Mouse (Mus musculus): Measurements from ENCODE around the gene Zfp746. TPM values are rescaled to one million over a fixed set of nuclear protein-coding genes. Genes with fewer than 3 reads are reported as not detected.
"Not testable (repeated sequence)": the region's sequence is repeated elsewhere in the genome, so short reads cannot be mapped to it uniquely, and the experiment has no call there.

Zfp746 gene
- polyA plus RNA-seq (2014; fragmentation: Nextera tagmentation; extraction: Ambion mirVana), result 22.5 and 24.7 TPM in 2 replicates

DNA sequence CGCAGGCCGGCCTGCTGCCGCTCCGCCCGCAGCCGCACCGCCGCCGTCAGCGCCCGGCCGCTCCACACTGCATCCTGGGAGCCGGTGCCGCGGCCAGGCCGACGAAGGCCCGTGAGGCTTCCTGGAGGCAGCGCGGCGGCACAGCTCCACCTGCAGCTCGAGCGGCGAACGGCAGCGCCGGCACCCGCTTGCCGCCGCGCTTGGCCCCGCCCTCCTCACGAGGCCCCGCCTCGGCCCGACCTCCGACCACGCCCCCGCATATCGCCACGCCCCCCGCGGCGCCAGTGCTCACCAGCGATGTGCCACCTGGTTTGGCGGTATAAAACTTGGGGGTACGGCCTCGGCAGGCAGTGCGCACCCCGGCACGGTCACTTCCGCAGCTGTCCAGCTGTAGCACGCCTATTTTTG is at the start of gene Zfp746:
Gene Zfp746 (minus strand): TSS at position 123 of the 408 bp plus-strand sequence.
- Histone ChIP-seq H3K4me1 (ENCODE audit: control insufficient read depth, insufficient read depth, low read length) (peaks cover 3% of the 10 kb centered on the region; the same call in 1 of the 2 replicates), H3K9ac (ENCODE audit: low read length) (peak within 1 kb of the TSS; percentile 94), H3K27me3 (ENCODE audit: control insufficient read depth, insufficient read depth, low read length) (no peaks in the 10 kb centered on the region), H3K4me2 (ENCODE audit: low read depth) (peak within 1 kb of the TSS; percentile 38), H3K27ac (ENCODE audit: low read depth, low read length) (peak within 1 kb of the TSS; percentile 83), H3K36me3 (ENCODE audit: control insufficient read depth, insufficient read depth, low read length) (peaks cover 13% of the 10 kb centered on the region), H3K9me3 (ENCODE audit: control insufficient read depth, low read length) (no peaks in the 10 kb centered on the region), H3K4me3 (ENCODE audit: low read depth, low read length) (peak within 1 kb of the TSS; percentile 82)
- under 1% methylated on average over 42 of the region's 53 CpGs for WGBS
- peak; percentile 93 for ATAC-seq (ENCODE audit: insufficient read depth, low FRiP score, low TSS enrichment)
- DNase-seq (ENCODE audit: low spot score), result peak; percentile 93

DNA sequence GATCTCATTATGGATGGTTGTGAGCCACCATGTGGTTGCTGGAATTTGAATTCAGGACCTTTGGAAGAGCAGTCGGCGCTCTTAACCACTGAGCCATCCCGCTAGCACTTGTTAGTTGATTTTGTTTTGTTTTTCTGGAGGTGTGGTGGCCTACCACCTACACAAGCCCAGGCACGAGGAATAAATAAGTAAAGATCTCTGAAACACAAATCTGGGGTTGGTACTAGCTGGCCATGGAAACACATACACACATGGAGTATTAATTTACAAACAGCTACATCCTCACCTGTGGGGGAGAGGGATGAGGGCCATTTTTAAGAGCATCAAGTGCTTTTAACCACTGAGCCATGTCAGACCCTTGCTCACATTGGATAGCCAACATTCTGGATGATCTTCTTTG is 34.7 kb upstream of the Zfp746 start:
- H3K27ac ChIP-seq (ENCODE audit: low read depth, low read length); H3K4me3 ChIP-seq (ENCODE audit: low read depth, low read length); H3K9ac ChIP-seq (ENCODE audit: low read length); H3K27me3 ChIP-seq (ENCODE audit: control insufficient read depth, insufficient read depth, low read length); H3K36me3 ChIP-seq (ENCODE audit: control insufficient read depth, insufficient read depth, low read length); H3K4me1 ChIP-seq (ENCODE audit: control insufficient read depth, insufficient read depth, low read length); H3K4me2 ChIP-seq (ENCODE audit: low read depth); ATAC-seq (ENCODE audit: insufficient read depth, low FRiP score, low TSS enrichment); H3K9me3 ChIP-seq (ENCODE audit: control insufficient read depth, low read length): not testable (repeated sequence)
- DNase-seq (ENCODE audit: low spot score), result peak; percentile 19
- WGBS, result 80% methylated on average over 4 of the region's 4 CpGs

DNA sequence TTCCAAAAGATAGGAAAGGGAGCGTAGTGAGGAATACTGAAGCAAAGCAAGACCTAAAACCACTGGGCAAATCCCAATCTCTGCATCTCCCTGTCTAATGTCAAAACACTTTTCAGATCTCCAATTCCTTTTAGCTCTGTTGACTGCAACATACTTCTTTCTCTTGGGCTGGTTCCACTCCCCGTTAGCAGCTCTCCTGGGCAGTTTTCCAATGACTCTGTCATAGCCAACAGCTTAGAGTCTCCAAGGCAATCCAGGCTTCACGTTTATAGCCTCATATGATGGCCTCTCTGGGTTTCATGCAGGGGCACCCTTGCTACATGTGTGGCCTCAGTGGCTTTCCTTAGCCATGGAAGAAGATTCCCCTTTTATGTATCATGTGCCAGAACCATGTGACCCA is 29.6 kb upstream of the Zfp746 start:
- Histone ChIP-seq H3K4me3 (ENCODE audit: low read depth, low read length) (no peak overlapping the region), H3K4me1 (ENCODE audit: control insufficient read depth, insufficient read depth, low read length) (no peaks in the 10 kb centered on the region), H3K4me2 (ENCODE audit: low read depth) (no peak overlapping the region), H3K9ac (ENCODE audit: low read length) (no peak overlapping the region), H3K27ac (ENCODE audit: low read depth, low read length) (no peak overlapping the region), H3K9me3 (ENCODE audit: control insufficient read depth, low read length) (no peaks in the 10 kb centered on the region), H3K27me3 (ENCODE audit: control insufficient read depth, insufficient read depth, low read length) (no peaks in the 10 kb centered on the region), H3K36me3 (ENCODE audit: control insufficient read depth, insufficient read depth, low read length) (no peaks in the 10 kb centered on the region)
- ATAC-seq (ENCODE audit: insufficient read depth, low FRiP score, low TSS enrichment) (no peak), DNase-seq (ENCODE audit: low spot score) (no peak)
- WGBS, result 79% methylated on average over 3 of the region's 3 CpGs

- peak overlapping the region; percentile 82 for H3K4me3 ChIP-seq (ENCODE audit: low read depth, low read length)
- peaks cover 9% of the 10 kb centered on the region for H3K36me3 ChIP-seq (ENCODE audit: control insufficient read depth, insufficient read depth, low read length)
- no peaks in the 10 kb centered on the region for H3K27me3 ChIP-seq (ENCODE audit: control insufficient read depth, insufficient read depth, low read length)
- H3K4me1 ChIP-seq (ENCODE audit: control insufficient read depth, insufficient read depth, low read length), result peaks cover 3% of the 10 kb centered on the region; the same call in 1 of the 2 replicates
- H3K9me3 ChIP-seq (ENCODE audit: control insufficient read depth, low read length), result no peaks in the 10 kb centered on the region
- ATAC-seq (ENCODE audit: insufficient read depth, low FRiP score, low TSS enrichment), result no peak
- no peak for DNase-seq (ENCODE audit: low spot score)
- WGBS, result 42% methylated on average over 14 of the region's 14 CpGs
- H3K4me2 ChIP-seq (ENCODE audit: low read depth), result peak overlapping the region; percentile 38
- no peak overlapping the region for H3K9ac ChIP-seq (ENCODE audit: low read length)
- no peak overlapping the region for H3K27ac ChIP-seq (ENCODE audit: low read depth, low read length)
These were observed 743 bp upstream of the Zfp746 start for GRCm38 (mm10) chr6:48086957-48087715.

DNA sequence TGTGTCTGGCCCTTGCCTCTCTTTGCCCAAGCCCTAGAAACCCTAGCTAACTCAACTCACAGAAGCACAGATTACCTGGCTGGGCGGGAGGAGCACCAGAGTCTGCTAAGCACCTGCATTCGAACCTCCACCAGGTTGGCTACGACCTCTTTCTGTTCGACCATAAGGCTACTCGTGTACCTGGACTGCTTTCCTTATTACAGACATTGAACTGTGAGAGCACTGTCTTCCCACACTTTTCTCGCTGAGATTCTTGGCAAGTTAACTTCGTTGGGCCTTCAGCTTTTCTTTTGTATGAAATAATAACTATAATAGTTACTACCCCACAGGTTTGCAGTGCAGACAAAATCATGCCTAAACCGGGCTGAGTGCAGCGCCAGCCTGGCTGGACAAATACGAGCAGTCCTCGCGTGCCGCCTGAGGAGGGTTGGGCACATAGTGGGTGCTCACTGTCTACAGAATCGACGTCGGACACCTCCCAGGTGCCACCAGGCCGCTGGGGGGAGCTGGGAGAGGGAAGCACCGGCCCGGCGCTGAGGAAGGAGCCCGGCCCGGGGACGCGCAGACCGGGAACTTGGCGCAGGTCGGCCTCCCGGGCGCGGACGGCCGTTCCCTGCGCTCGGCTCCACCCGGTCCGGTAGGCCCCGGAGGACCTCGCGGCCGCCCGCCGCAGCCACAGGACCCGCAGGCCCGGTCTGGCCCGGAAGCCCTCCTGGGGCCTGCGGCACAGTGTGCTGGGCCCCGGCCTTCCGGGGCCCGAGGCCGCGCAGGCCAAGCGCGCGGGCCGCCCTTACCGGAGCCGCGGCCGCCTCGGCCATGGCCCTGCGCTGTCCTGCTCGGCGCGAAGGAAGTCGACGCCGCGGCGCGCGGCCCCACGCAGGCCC is 630 bp downstream of the Zfp746 start:
- peak overlapping the region; percentile 94 for H3K9ac ChIP-seq (ENCODE audit: low read length)
- DNase-seq (ENCODE audit: low spot score), result peak; percentile 65
- peak overlapping the region; percentile 38 for H3K4me2 ChIP-seq (ENCODE audit: low read depth)
- peak; percentile 90 for ATAC-seq (ENCODE audit: insufficient read depth, low FRiP score, low TSS enrichment)
- H3K27ac ChIP-seq (ENCODE audit: low read depth, low read length), result peak overlapping the region; percentile 83
- no peaks in the 10 kb centered on the region for H3K27me3 ChIP-seq (ENCODE audit: control insufficient read depth, insufficient read depth, low read length)
- H3K4me3 ChIP-seq (ENCODE audit: low read depth, low read length), result peak overlapping the region; percentile 82
- 4% methylated on average over 48 of the region's 72 CpGs for WGBS
- no peaks in the 10 kb centered on the region for H3K9me3 ChIP-seq (ENCODE audit: control insufficient read depth, low read length)
- H3K36me3 ChIP-seq (ENCODE audit: control insufficient read depth, insufficient read depth, low read length), result peaks cover 16% of the 10 kb centered on the region
- peaks cover 3% of the 10 kb centered on the region; the same call in 1 of the 2 replicates for H3K4me1 ChIP-seq (ENCODE audit: control insufficient read depth, insufficient read depth, low read length)

DNA sequence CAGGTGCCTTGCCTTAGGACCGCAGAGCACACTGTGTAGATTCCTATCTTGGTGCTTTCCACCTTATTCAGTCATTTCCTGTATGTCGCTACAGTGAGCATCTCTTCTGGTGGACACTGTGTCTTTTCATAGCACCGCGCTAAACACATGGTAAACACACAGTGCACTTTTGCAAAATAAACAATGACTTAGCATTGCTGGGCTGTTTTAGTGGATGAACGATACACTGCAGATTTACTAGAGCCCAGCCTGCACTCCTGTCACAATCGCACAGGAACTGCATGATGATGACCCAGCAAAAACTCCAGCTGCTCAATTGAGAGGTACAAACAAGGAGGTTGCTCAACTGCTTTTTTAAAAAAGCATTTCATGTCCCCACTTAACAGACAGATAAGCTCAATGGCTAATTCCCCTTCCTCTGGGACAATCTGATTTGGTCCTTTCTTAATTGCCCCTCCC is 2.6 kb downstream of the Zfp746 start:
- Histone ChIP-seq H3K4me2 (ENCODE audit: low read depth) (no peak overlapping the region), H3K9ac (ENCODE audit: low read length) (no peak overlapping the region), H3K27me3 (ENCODE audit: control insufficient read depth, insufficient read depth, low read length) (no peaks in the 10 kb centered on the region), H3K4me1 (ENCODE audit: control insufficient read depth, insufficient read depth, low read length) (peaks cover 3% of the 10 kb centered on the region; the same call in 1 of the 2 replicates), H3K27ac (ENCODE audit: low read depth, low read length) (no peak overlapping the region), H3K36me3 (ENCODE audit: control insufficient read depth, insufficient read depth, low read length) (peaks cover 21% of the 10 kb centered on the region), H3K9me3 (ENCODE audit: control insufficient read depth, low read length) (no peaks in the 10 kb centered on the region), H3K4me3 (ENCODE audit: low read depth, low read length) (no peak overlapping the region)
- WGBS, result 98% methylated on average over 6 of the region's 6 CpGs
- ATAC-seq (ENCODE audit: insufficient read depth, low FRiP score, low TSS enrichment) (no peak), DNase-seq (ENCODE audit: low spot score) (no peak)

DNA sequence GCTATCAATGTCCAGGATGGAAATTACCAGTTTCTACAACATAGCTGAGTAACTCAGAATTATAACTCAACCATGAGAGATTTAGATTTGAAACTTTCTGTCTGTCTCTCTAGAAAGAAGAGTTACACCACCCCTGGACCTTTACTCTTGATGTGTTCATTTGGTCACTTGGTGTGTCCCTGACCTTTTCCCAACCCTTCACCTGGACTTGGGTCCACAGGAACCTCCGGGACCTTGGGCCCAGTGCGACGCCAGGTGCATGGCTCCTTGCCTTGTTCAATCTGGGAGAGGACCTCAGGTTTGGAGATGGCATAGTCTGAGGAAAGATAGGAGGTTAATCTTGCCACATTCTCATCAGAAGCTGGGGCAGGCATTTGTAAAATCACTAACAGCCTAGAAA is 4.4 kb downstream of the Zfp746 start:
- peaks cover 3% of the 10 kb centered on the region; the same call in 1 of the 2 replicates for H3K4me1 ChIP-seq (ENCODE audit: control insufficient read depth, insufficient read depth, low read length)
- WGBS, result 93% methylated on average over 3 of the region's 3 CpGs
- H3K4me2 ChIP-seq (ENCODE audit: low read depth), result no peak overlapping the region
- no peaks in the 10 kb centered on the region for H3K9me3 ChIP-seq (ENCODE audit: control insufficient read depth, low read length)
- no peak overlapping the region for H3K27ac ChIP-seq (ENCODE audit: low read depth, low read length)
- no peak overlapping the region for H3K9ac ChIP-seq (ENCODE audit: low read length)
- DNase-seq (ENCODE audit: low spot score) (no peak), ATAC-seq (ENCODE audit: insufficient read depth, low FRiP score, low TSS enrichment) (no peak)
- no peaks in the 10 kb centered on the region for H3K27me3 ChIP-seq (ENCODE audit: control insufficient read depth, insufficient read depth, low read length)
- H3K36me3 ChIP-seq (ENCODE audit: control insufficient read depth, insufficient read depth, low read length), result peaks cover 21% of the 10 kb centered on the region
- no peak overlapping the region for H3K4me3 ChIP-seq (ENCODE audit: low read depth, low read length)

- Histone ChIP-seq H3K4me2 (ENCODE audit: low read depth) (no peak overlapping the region), H3K36me3 (ENCODE audit: control insufficient read depth, insufficient read depth, low read length) (peaks cover 21% of the 10 kb centered on the region), H3K4me1 (ENCODE audit: control insufficient read depth, insufficient read depth, low read length) (peaks cover 3% of the 10 kb centered on the region; the same call in 1 of the 2 replicates), H3K27me3 (ENCODE audit: control insufficient read depth, insufficient read depth, low read length) (no peaks in the 10 kb centered on the region), H3K4me3 (ENCODE audit: low read depth, low read length) (no peak overlapping the region), H3K9me3 (ENCODE audit: control insufficient read depth, low read length) (no peaks in the 10 kb centered on the region), H3K27ac (ENCODE audit: low read depth, low read length) (no peak overlapping the region), H3K9ac (ENCODE audit: low read length) (no peak overlapping the region)
- DNase-seq (ENCODE audit: low spot score), result no peak
- ATAC-seq (ENCODE audit: insufficient read depth, low FRiP score, low TSS enrichment), result no peak
- WGBS, result 94% methylated on average over 5 of the region's 5 CpGs
These were observed 5.4 kb downstream of the Zfp746 start for GRCm38 (mm10) chr6:48081021-48081420.

Data from neural tube, embryonic 11.5 days (tissue).